Mouse (Mus musculus): ENCODE data around the gene Fam92b.

GRCm38 (mm10) chr8:120208113-120208512 is 30.8 kb upstream of the Fam92b start:
- TF ChIP-seq CTCF (IDR thresholded peaks at IDR 0.05; ENCODE audit: extremely low read depth, insufficient read depth, low read length) (no peak), POLR2A (IDR thresholded peaks at IDR 0.05; ENCODE audit: extremely low read depth, insufficient read depth, low read length) (no peak)
